Mouse (Mus musculus): ENCODE data around the gene Zmynd12. TPM values are rescaled to one million over a fixed set of nuclear protein-coding genes. Genes with fewer than 3 reads are reported as not detected.
A peak's percentile ranks its signal among the peaks of the same experiment; 100 is the strongest.

Zmynd12 gene
- polyA plus RNA-seq (2012) = not detected in 2 replicates

GRCm38 (mm10) chr4:119422294-119422964, at the start of gene Zmynd12, which contains the start of gene Ppcs:
TSS of gene Zmynd12 (plus strand) at chr4:119422814.
TSS of gene Ppcs (minus strand) at chr4:119422420.
- H3K27me3 ChIP-seq (ENCODE audit: control insufficient read depth) = no peaks in the 10 kb centered on the region
- H3K4me3 ChIP-seq (replicated peaks) = peak within 1 kb of the TSS; percentile 68
- TF ChIP-seq GATA1 (IDR thresholded peaks at IDR 0.05; ENCODE audit: low read length) = no peak
- no peak for TF ChIP-seq TAL1 (IDR thresholded peaks at IDR 0.05; ENCODE audit: low read length)
- H3K36me3 ChIP-seq (ENCODE audit: control insufficient read depth) = no peaks in the 10 kb centered on the region
- H3K9me3 ChIP-seq (ENCODE audit: control insufficient read depth, low read length) = no peaks in the 10 kb centered on the region
- peaks cover 69% of the 10 kb centered on the region for H3K4me1 ChIP-seq (ENCODE audit: control insufficient read depth)

GRCm38 (mm10) chr4:119381471-119382190, 41.0 kb upstream of the Zmynd12 start:
- no peak overlapping the region for H3K4me3 ChIP-seq (replicated peaks)
- TF ChIP-seq GATA1 (IDR thresholded peaks at IDR 0.05; ENCODE audit: low read length) = no peak
- no peak for TF ChIP-seq TAL1 (IDR thresholded peaks at IDR 0.05; ENCODE audit: low read length)
- no peaks in the 10 kb centered on the region for H3K36me3 ChIP-seq (ENCODE audit: control insufficient read depth)
- H3K4me1 ChIP-seq (ENCODE audit: control insufficient read depth) = no peaks in the 10 kb centered on the region
- H3K27me3 ChIP-seq (ENCODE audit: control insufficient read depth) = no peaks in the 10 kb centered on the region; the same call in 1 of the 2 replicates
- no peaks in the 10 kb centered on the region for H3K9me3 ChIP-seq (ENCODE audit: control insufficient read depth, low read length)

- H3K9me3 ChIP-seq (ENCODE audit: control insufficient read depth, low read length) = no peaks in the 10 kb centered on the region
- H3K4me3 ChIP-seq (replicated peaks) = no peak overlapping the region
- no peaks in the 10 kb centered on the region for H3K4me1 ChIP-seq (ENCODE audit: control insufficient read depth)
- no peaks in the 10 kb centered on the region for H3K36me3 ChIP-seq (ENCODE audit: control insufficient read depth)
- H3K27me3 ChIP-seq (ENCODE audit: control insufficient read depth) = no peaks in the 10 kb centered on the region; the same call in 1 of the 2 replicates
- TF ChIP-seq TAL1 (IDR thresholded peaks at IDR 0.05; ENCODE audit: low read length) (no peak), GATA1 (IDR thresholded peaks at IDR 0.05; ENCODE audit: low read length) (no peak)
Observed at GRCm38 (mm10) chr4:119389184-119389583, 33.4 kb upstream of the Zmynd12 start.

DNA sequence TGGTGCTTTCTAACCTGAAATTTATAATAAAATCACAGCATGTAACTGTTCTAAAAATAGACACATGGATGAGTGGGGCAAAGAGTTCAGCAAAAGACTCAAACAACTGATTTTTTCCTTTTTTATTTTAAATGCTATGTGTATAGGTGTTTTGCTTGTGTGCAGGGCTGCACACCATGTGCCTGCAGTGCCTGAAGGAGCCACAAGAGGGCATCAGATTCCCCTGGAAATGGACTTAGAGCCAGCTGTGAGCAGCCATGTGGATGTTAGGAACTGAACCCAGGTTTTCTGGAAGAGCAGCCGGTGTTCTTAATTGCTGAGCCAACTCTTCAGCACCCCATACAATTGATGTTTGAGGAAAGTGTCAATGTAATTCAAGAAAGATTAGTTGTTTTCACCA, 32.2 kb upstream of the Zmynd12 start:
- H3K4me3 ChIP-seq (replicated peaks) = no peak overlapping the region
- no peaks in the 10 kb centered on the region for H3K4me1 ChIP-seq (ENCODE audit: control insufficient read depth)
- H3K36me3 ChIP-seq (ENCODE audit: control insufficient read depth) = no peaks in the 10 kb centered on the region
- peaks cover 4% of the 10 kb centered on the region; the same call in 1 of the 2 replicates for H3K27me3 ChIP-seq (ENCODE audit: control insufficient read depth)
- TF ChIP-seq TAL1 (IDR thresholded peaks at IDR 0.05; ENCODE audit: low read length) = no peak
- TF ChIP-seq GATA1 (IDR thresholded peaks at IDR 0.05; ENCODE audit: low read length) = no peak
- H3K9me3 ChIP-seq (ENCODE audit: control insufficient read depth, low read length) = no peaks in the 10 kb centered on the region

DNA sequence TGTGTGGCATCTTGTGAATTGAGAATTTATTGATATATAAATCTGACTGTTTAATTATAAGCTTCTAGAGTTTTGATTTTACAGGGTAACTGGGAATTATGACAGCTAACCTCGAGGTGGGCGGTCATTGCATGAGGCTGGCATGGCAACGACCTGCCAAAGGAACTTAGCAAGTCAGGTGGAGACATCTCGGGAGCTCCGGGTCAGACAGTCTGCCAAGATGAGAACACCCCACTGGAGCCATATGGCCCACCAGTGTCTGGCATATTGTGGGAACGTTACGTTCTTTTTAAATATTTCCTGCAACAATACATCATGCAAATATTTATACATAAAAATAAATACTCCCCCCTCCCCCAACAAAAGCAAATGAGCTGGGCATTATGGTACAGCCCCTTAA, 23.9 kb upstream of the Zmynd12 start:
- Histone ChIP-seq H3K9me3 (ENCODE audit: control insufficient read depth, low read length) (peaks cover 11% of the 10 kb centered on the region), H3K4me1 (ENCODE audit: control insufficient read depth) (no peaks in the 10 kb centered on the region), H3K36me3 (ENCODE audit: control insufficient read depth) (no peaks in the 10 kb centered on the region), H3K4me3 (replicated peaks) (no peak overlapping the region), H3K27me3 (ENCODE audit: control insufficient read depth) (peaks cover 4% of the 10 kb centered on the region; the same call in 1 of the 2 replicates)
- TF ChIP-seq GATA1 (IDR thresholded peaks at IDR 0.05; ENCODE audit: low read length) (no peak), TAL1 (IDR thresholded peaks at IDR 0.05; ENCODE audit: low read length) (no peak)

DNA sequence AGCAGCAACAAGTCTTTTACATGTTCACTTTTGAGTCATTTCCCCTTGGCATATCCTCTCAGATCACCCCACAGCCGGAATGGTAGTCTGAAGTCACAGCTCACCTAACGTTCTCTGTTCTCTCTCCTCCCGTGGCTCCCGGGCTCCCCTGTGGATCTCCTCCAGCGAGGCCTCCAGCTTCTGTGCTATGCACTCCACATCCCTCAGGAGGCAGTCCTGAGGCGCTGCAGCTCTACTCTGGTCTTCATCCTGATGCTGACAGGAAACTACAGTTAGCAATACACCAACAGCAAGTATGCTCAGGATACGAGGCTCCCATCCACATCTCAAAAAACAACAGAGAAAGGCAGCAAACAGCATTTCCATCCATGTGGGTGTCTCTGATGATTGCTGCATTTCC, 21.7 kb upstream of the Zmynd12 start:
- no peak overlapping the region for H3K4me3 ChIP-seq (replicated peaks)
- TF ChIP-seq TAL1 (IDR thresholded peaks at IDR 0.05; ENCODE audit: low read length) = no peak
- TF ChIP-seq GATA1 (IDR thresholded peaks at IDR 0.05; ENCODE audit: low read length) = no peak
- peaks cover 12% of the 10 kb centered on the region for H3K9me3 ChIP-seq (ENCODE audit: control insufficient read depth, low read length)
- H3K27me3 ChIP-seq (ENCODE audit: control insufficient read depth) = no peaks in the 10 kb centered on the region
- no peaks in the 10 kb centered on the region for H3K36me3 ChIP-seq (ENCODE audit: control insufficient read depth)
- H3K4me1 ChIP-seq (ENCODE audit: control insufficient read depth) = no peaks in the 10 kb centered on the region

DNA sequence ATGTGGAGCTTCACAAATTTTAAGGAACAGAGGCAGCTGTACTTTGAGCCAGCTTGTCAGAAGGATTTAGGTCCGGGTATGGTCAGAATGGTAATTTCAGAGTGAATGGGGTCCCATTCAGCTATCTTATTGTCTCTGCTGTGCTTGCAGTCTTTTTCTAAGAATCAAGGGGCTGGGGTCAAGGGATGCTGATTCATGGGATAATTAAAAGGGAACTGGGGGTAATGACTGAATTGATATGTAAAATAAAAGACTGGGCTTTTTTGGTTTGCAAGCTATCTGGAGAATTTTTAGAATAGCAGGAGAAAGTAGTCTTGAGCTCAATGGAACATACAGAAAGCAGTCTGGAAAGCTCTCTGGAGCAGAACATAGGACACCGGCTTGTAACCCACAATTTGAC, 19.2 kb upstream of the Zmynd12 start:
- TF ChIP-seq GATA1 (IDR thresholded peaks at IDR 0.05; ENCODE audit: low read length) (no peak), TAL1 (IDR thresholded peaks at IDR 0.05; ENCODE audit: low read length) (no peak)
- Histone ChIP-seq H3K9me3 (ENCODE audit: control insufficient read depth, low read length) (peaks cover 15% of the 10 kb centered on the region), H3K27me3 (ENCODE audit: control insufficient read depth) (no peaks in the 10 kb centered on the region), H3K36me3 (ENCODE audit: control insufficient read depth) (no peaks in the 10 kb centered on the region), H3K4me3 (replicated peaks) (no peak overlapping the region), H3K4me1 (ENCODE audit: control insufficient read depth) (no peaks in the 10 kb centered on the region)

DNA sequence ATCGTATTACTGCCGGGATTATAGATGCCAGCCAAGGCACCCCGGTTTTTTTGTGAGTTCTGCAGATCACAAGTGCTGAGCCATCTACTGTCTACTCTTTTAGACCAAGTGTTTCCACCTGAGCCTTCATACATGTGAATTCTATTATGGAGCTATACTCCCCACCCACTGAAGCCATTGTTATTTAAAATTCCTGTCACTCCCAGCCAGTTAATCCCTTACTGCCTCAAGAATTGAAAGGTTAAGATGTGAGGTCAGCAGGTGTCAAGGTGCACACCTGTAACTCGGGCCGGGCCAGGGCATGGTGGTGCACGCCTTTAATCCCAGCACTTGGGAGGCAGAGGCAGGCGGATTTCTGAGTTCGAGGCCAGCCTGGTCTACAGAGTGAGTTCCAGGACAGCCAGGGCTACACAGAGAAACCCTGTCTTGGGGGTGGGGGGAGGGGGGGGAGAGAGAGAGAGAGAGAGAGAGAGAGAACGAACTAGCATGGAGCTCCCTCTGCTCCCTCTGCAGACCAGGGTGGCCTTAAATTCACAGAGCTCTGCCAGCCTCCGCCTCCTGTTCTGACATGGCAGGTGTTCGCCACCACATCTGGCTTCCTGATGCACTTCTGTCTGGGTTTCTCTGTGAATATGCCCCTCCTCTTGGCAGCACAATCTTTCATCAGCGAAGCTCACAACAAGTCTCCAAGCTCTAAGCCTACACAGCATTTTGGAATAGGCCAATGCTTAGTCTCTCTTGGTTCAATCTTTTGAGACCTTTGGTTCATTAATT, 10.6 kb upstream of the Zmynd12 start:
- Histone ChIP-seq H3K36me3 (ENCODE audit: control insufficient read depth) (no peaks in the 10 kb centered on the region), H3K4me1 (ENCODE audit: control insufficient read depth) (peaks cover 18% of the 10 kb centered on the region), H3K9me3 (ENCODE audit: control insufficient read depth, low read length) (peaks cover under 1% of the 10 kb centered on the region; the same call in 1 of the 2 replicates), H3K4me3 (replicated peaks) (no peak overlapping the region), H3K27me3 (ENCODE audit: control insufficient read depth) (peaks cover 47% of the 10 kb centered on the region)
- no peak for TF ChIP-seq TAL1 (IDR thresholded peaks at IDR 0.05; ENCODE audit: low read length)
- TF ChIP-seq GATA1 (IDR thresholded peaks at IDR 0.05; ENCODE audit: low read length) = no peak

- H3K36me3 ChIP-seq (ENCODE audit: control insufficient read depth) = no peaks in the 10 kb centered on the region
- H3K4me1 ChIP-seq (ENCODE audit: control insufficient read depth) = peaks cover 26% of the 10 kb centered on the region
- peaks cover 47% of the 10 kb centered on the region for H3K27me3 ChIP-seq (ENCODE audit: control insufficient read depth)
- TF ChIP-seq GATA1 (IDR thresholded peaks at IDR 0.05; ENCODE audit: low read length) = no peak
- TF ChIP-seq TAL1 (IDR thresholded peaks at IDR 0.05; ENCODE audit: low read length) = no peak
- H3K4me3 ChIP-seq (replicated peaks) = no peak overlapping the region
- H3K9me3 ChIP-seq (ENCODE audit: control insufficient read depth, low read length) = no peaks in the 10 kb centered on the region
Observed at GRCm38 (mm10) chr4:119412791-119413190, 9.8 kb upstream of the Zmynd12 start.

Measured in erythroblast, embryonic 14.5 days (primary cell).